Comparison of ENCODE assay signal across 9 mouse cellular contexts in the genomic region with DNA sequence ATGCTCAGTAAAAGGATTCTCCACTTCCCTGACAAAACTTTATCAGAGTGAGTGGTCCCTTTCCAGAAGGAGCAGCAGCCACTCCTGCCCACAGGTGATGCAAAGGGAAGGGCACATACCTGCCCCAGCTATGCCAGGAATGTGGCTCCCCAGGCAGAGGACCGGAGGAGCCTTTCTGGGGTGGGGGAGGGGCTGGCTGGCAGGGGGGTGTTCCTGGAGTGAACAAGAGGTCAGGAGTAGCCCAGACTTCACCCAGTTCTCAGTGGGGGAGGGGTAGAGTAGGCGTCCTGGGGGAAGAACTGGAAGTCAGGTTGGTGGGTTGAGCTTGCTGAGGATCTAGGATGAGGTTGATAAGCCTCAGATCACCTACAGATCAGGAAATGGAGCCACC. TPM values are rescaled to one million over a fixed set of nuclear protein-coding genes. Genes with fewer than 3 reads are reported as not detected.
DNase-seq lines count a peak whose midpoint lies in the region; ATAC-seq and TF ChIP-seq lines count a peak whose summit lies in the region.
"Had no signal": no experiment of that assay in that cellular context is flagged by ENCODE, and none has a peak within 500 bp of the region (broad histone marks: within the 10 kb centered on the region; RNA-seq: fewer than 3 reads in every experiment).

No protein-coding gene starts in this region.

- WGBS in hindbrain, embryonic 13.5 days: 21% methylated on average over 2 of the region's 2 CpGs
- 28% methylated on average over 2 of the region's 2 CpGs for WGBS in hindbrain, embryonic 14.5 days
- WGBS in hindbrain, postnatal 0 days: 30% methylated on average over 2 of the region's 2 CpGs
- WGBS in limb, embryonic 12.5 days: 21% methylated on average over 2 of the region's 2 CpGs
- 31% methylated on average over 2 of the region's 2 CpGs for WGBS in small intestine, adult 2 months
- WGBS in liver, postnatal 0 days (ENCODE audit: insufficient replicate concordance): 45% methylated on average over 2 of the region's 2 CpGs

- peak overlapping the region; percentile 86; the same call in 1 of the 2 replicates for H3K9ac ChIP-seq in hindbrain, embryonic 13.5 days
- H3K9ac ChIP-seq in hindbrain, embryonic 14.5 days: no peak overlapping the region
- no peak overlapping the region for H3K9ac ChIP-seq in hindbrain, postnatal 0 days (replicated peaks; ENCODE audit: low read length)
- H3K9ac ChIP-seq in limb, embryonic 12.5 days (replicated peaks): no peak overlapping the region
- no peak overlapping the region for H3K9ac ChIP-seq in liver, postnatal 0 days (replicated peaks)

- no peak for TF ChIP-seq POLR2A in small intestine, adult 2 months (IDR thresholded peaks at IDR 0.05; ENCODE audit: low read depth, low read length)

- no peaks in the 10 kb centered on the region for H3K27me3 ChIP-seq in hindbrain, embryonic 13.5 days
- no peaks in the 10 kb centered on the region for H3K27me3 ChIP-seq in hindbrain, embryonic 14.5 days (ENCODE audit: control insufficient read depth, insufficient read depth, low read length)
- no peaks in the 10 kb centered on the region for H3K27me3 ChIP-seq in hindbrain, postnatal 0 days (ENCODE audit: insufficient read depth, low read length)
- no peaks in the 10 kb centered on the region for H3K27me3 ChIP-seq in limb, embryonic 12.5 days
- H3K27me3 ChIP-seq in small intestine, adult 2 months (ENCODE audit: control insufficient read depth, insufficient read depth, low read length): no peaks in the 10 kb centered on the region
- peaks cover 22% of the 10 kb centered on the region for H3K27me3 ChIP-seq in liver, postnatal 0 days (ENCODE audit: insufficient read depth, low read length)

- no peak for TF ChIP-seq CTCF in hindbrain, postnatal 0 days (IDR thresholded peaks at IDR 0.05; ENCODE audit: low read depth)
- TF ChIP-seq CTCF in small intestine, adult 2 months (IDR thresholded peaks at IDR 0.05; ENCODE audit: extremely low read depth, insufficient read length, insufficient replicate concordance, low read depth, low read length): no peak
- no peak for TF ChIP-seq CTCF in liver, postnatal 0 days (IDR thresholded peaks at IDR 0.05; ENCODE audit: low read depth)

- H3K27ac ChIP-seq in hindbrain, embryonic 13.5 days: peak overlapping the region; percentile 8
- H3K27ac ChIP-seq in hindbrain, embryonic 14.5 days: no peak overlapping the region
- H3K27ac ChIP-seq in hindbrain, postnatal 0 days: peak overlapping the region; percentile 15; the same call in 1 of the 2 replicates
- H3K27ac ChIP-seq in limb, embryonic 12.5 days: no peak overlapping the region
- peak overlapping the region; percentile 90 for H3K27ac ChIP-seq in small intestine, adult 2 months (ENCODE audit: insufficient read depth, low read depth, low read length)
- H3K27ac ChIP-seq in liver, postnatal 0 days (ENCODE audit: low read depth): no peak overlapping the region

- H3K4me3 ChIP-seq in hindbrain, embryonic 13.5 days: no peak overlapping the region
- H3K4me3 ChIP-seq in hindbrain, embryonic 14.5 days (replicated peaks; ENCODE audit: low read length): no peak overlapping the region
- no peak overlapping the region for H3K4me3 ChIP-seq in hindbrain, postnatal 0 days (ENCODE audit: low read length)
- H3K4me3 ChIP-seq in limb, embryonic 12.5 days (replicated peaks): no peak overlapping the region
- H3K4me3 ChIP-seq in small intestine, adult 2 months (ENCODE audit: low read depth, low read length): no peak overlapping the region
- H3K4me3 ChIP-seq in liver, postnatal 0 days (ENCODE audit: low read depth, low read length): no peak overlapping the region
- H3K4me3 ChIP-seq: myocyte had no signal

- ATAC-seq in hindbrain, embryonic 13.5 days (ENCODE audit: low FRiP score): no peak
- no peak for ATAC-seq in hindbrain, embryonic 14.5 days (ENCODE audit: low FRiP score)
- ATAC-seq in hindbrain, postnatal 0 days: no peak
- ATAC-seq in limb, embryonic 12.5 days (ENCODE audit: insufficient number of reproducible peaks, insufficient read depth, low FRiP score, low TSS enrichment, low read depth): no peak
- no peak for ATAC-seq in liver, postnatal 0 days

- H3K4me1 ChIP-seq in hindbrain, embryonic 13.5 days (replicated peaks): peaks cover 84% of the 10 kb centered on the region
- peaks cover 56% of the 10 kb centered on the region for H3K4me1 ChIP-seq in hindbrain, embryonic 14.5 days (replicated peaks; ENCODE audit: control insufficient read depth, insufficient read depth, low read length)
- H3K4me1 ChIP-seq in hindbrain, postnatal 0 days (ENCODE audit: insufficient read depth, low read length): peaks cover 40% of the 10 kb centered on the region
- H3K4me1 ChIP-seq in limb, embryonic 12.5 days (replicated peaks): peaks cover 74% of the 10 kb centered on the region
- H3K4me1 ChIP-seq in small intestine, adult 2 months (ENCODE audit: control insufficient read depth, insufficient read depth, insufficient read length, low read length): peaks cover 50% of the 10 kb centered on the region; the same call in 1 of the 2 replicates
- peaks cover 43% of the 10 kb centered on the region for H3K4me1 ChIP-seq in liver, postnatal 0 days (ENCODE audit: insufficient read depth)

- H3K36me3 ChIP-seq in hindbrain, embryonic 13.5 days: peaks cover 26% of the 10 kb centered on the region
- H3K36me3 ChIP-seq in hindbrain, embryonic 14.5 days (replicated peaks; ENCODE audit: control insufficient read depth, insufficient read depth): peaks cover 29% of the 10 kb centered on the region
- H3K36me3 ChIP-seq in hindbrain, postnatal 0 days (ENCODE audit: insufficient read depth, low read length): 0 out of 2 replicates have a peak, but pooled peaks cover 5% of the 10 kb centered on the region
- peaks cover 64% of the 10 kb centered on the region for H3K36me3 ChIP-seq in limb, embryonic 12.5 days
- peaks cover 10% of the 10 kb centered on the region for H3K36me3 ChIP-seq in small intestine, adult 2 months (ENCODE audit: control insufficient read depth, insufficient read depth, low read length)
- no peaks in the 10 kb centered on the region for H3K36me3 ChIP-seq in liver, postnatal 0 days (replicated peaks; ENCODE audit: insufficient read depth, low read length)

- intact Hi-C loops in heart, postnatal 36 days (cut with DNase I): loop anchor here (5.0 kb wide), 1 partner anchor 81 kb away; no protein-coding TSS in a partner anchor

- peak overlapping the region; percentile 92; the same call in 1 of the 2 replicates for H3K4me2 ChIP-seq in hindbrain, embryonic 13.5 days
- H3K4me2 ChIP-seq in hindbrain, embryonic 14.5 days (replicated peaks): no peak overlapping the region
- H3K4me2 ChIP-seq in hindbrain, postnatal 0 days (ENCODE audit: low read depth, low read length): no peak overlapping the region
- peak overlapping the region; percentile 16; the same call in 1 of the 2 replicates for H3K4me2 ChIP-seq in limb, embryonic 12.5 days
- H3K4me2 ChIP-seq in liver, postnatal 0 days (ENCODE audit: low read depth, low read length): no peak overlapping the region

- no peak for TF ChIP-seq EP300 in liver, postnatal 0 days (IDR thresholded peaks at IDR 0.05; ENCODE audit: low read depth)

- no peaks in the 10 kb centered on the region for H3K9me3 ChIP-seq in hindbrain, embryonic 13.5 days
- H3K9me3 ChIP-seq in hindbrain, embryonic 14.5 days (ENCODE audit: control insufficient read depth, low read length): no peaks in the 10 kb centered on the region
- no peaks in the 10 kb centered on the region for H3K9me3 ChIP-seq in hindbrain, postnatal 0 days (ENCODE audit: low read length)
- no peaks in the 10 kb centered on the region for H3K9me3 ChIP-seq in limb, embryonic 12.5 days
- H3K9me3 ChIP-seq in liver, postnatal 0 days (ENCODE audit: low read length): no peaks in the 10 kb centered on the region

- no peak for DNase-seq in hindbrain, embryonic 14.5 days (ENCODE audit: low spot score)
- DNase-seq in hindbrain, postnatal 0 days (ENCODE audit: low spot score): no peak
- DNase-seq in frontal cortex, postnatal 10 days (ENCODE audit: low spot score in 2 of 2): no peak
- no peak for DNase-seq in liver, postnatal 0 days
- no peak for DNase-seq in heart, postnatal 36 days

RNA-seq across cellular contexts. Expression of a gene that starts 4.1 kb away (rescaled TPM):
- polyA plus RNA-seq in hindbrain, embryonic 13.5 days (2015; fragmentation: Nextera tagmentation; extraction: Ambion mirVana): 120 and 132 TPM in 2 replicates
- 121 and 127 TPM in 2 replicates for polyA plus RNA-seq in hindbrain, embryonic 14.5 days (2014; fragmentation: Nextera tagmentation; extraction: Ambion mirVana)
- total RNA-seq in hindbrain, postnatal 0 days (2014; rRNA removed): 273 and 295 TPM in 2 replicates
- polyA plus RNA-seq in hindbrain, postnatal 0 days (2015; fragmentation: Nextera tagmentation; extraction: Ambion mirVana): 58.6 and 63.0 TPM in 2 replicates
- 78.4 and 84.1 TPM in 2 replicates for polyA plus RNA-seq in limb, embryonic 12.5 days (2016; fragmentation: Nextera tagmentation; extraction: Ambion mirVana)
- polyA plus RNA-seq in small intestine, adult 2 months (2012; rRNA removed): 53.6 and 101 TPM in 2 replicates
- polyA plus RNA-seq in liver, postnatal 0 days (2015; fragmentation: Nextera tagmentation; extraction: Ambion mirVana): 4.4 and 5.2 TPM in 2 replicates
- total RNA-seq in heart, postnatal 36 days (2021): 10 to 100 TPM; 34.8 to 42.1 TPM

RNA-seq across cellular contexts. Expression of a gene that starts 7.4 kb away (rescaled TPM):
- 1.4 and 1.7 TPM in 2 replicates for polyA plus RNA-seq in hindbrain, embryonic 13.5 days (2015; fragmentation: Nextera tagmentation; extraction: Ambion mirVana)
- 0.87 and 0.90 TPM in 2 replicates for polyA plus RNA-seq in hindbrain, embryonic 14.5 days (2014; fragmentation: Nextera tagmentation; extraction: Ambion mirVana)
- total RNA-seq in hindbrain, postnatal 0 days (2014; rRNA removed): 1.6 and 3.2 TPM in 2 replicates
- polyA plus RNA-seq in hindbrain, postnatal 0 days (2015; fragmentation: Nextera tagmentation; extraction: Ambion mirVana): 4.5 and 5.2 TPM in 2 replicates
- 0.40 and 0.95 TPM in 2 replicates for polyA plus RNA-seq in limb, embryonic 12.5 days (2016; fragmentation: Nextera tagmentation; extraction: Ambion mirVana)
- polyA plus RNA-seq in small intestine, adult 2 months (2012; rRNA removed): 28.1 and 90.2 TPM in 2 replicates
- polyA plus RNA-seq in liver, postnatal 0 days (2015; fragmentation: Nextera tagmentation; extraction: Ambion mirVana): 33.0 and 39.8 TPM in 2 replicates
- total RNA-seq in heart, postnatal 36 days (2021): 1 to 10 TPM; 3.5 to 7.0 TPM

RNA-seq across cellular contexts. Expression of a gene that starts 9.9 kb away (rescaled TPM):
- polyA plus RNA-seq in hindbrain, embryonic 13.5 days (2015; fragmentation: Nextera tagmentation; extraction: Ambion mirVana): 4.9 and 6.8 TPM in 2 replicates
- polyA plus RNA-seq in hindbrain, embryonic 14.5 days (2014; fragmentation: Nextera tagmentation; extraction: Ambion mirVana): 0.68 and 1.2 TPM in 2 replicates
- 4.6 and 5.0 TPM in 2 replicates for total RNA-seq in hindbrain, postnatal 0 days (2014; rRNA removed)
- polyA plus RNA-seq in hindbrain, postnatal 0 days (2015; fragmentation: Nextera tagmentation; extraction: Ambion mirVana): 3.7 and 4.0 TPM in 2 replicates
- polyA plus RNA-seq in limb, embryonic 12.5 days (2016; fragmentation: Nextera tagmentation; extraction: Ambion mirVana): 1.8 TPM in 2 replicates
- polyA plus RNA-seq in small intestine, adult 2 months (2012; rRNA removed): 1.6 and 1.8 TPM in 2 replicates
- 1.7 and 1.9 TPM in 2 replicates for polyA plus RNA-seq in liver, postnatal 0 days (2015; fragmentation: Nextera tagmentation; extraction: Ambion mirVana)
- total RNA-seq in heart, postnatal 36 days (2021): 1 to 10 TPM; 7.7 to 8.4 TPM

RNA-seq across cellular contexts. Expression of a gene that starts 22.5 kb away (rescaled TPM):
- polyA plus RNA-seq in hindbrain, embryonic 13.5 days (2015; fragmentation: Nextera tagmentation; extraction: Ambion mirVana): 2.5 and 2.7 TPM in 2 replicates
- polyA plus RNA-seq in hindbrain, embryonic 14.5 days (2014; fragmentation: Nextera tagmentation; extraction: Ambion mirVana): 1.9 and 2.2 TPM in 2 replicates
- 1.6 and 1.7 TPM in 2 replicates for total RNA-seq in hindbrain, postnatal 0 days (2014; rRNA removed)
- 1.2 and 1.3 TPM in 2 replicates for polyA plus RNA-seq in hindbrain, postnatal 0 days (2015; fragmentation: Nextera tagmentation; extraction: Ambion mirVana)
- polyA plus RNA-seq in limb, embryonic 12.5 days (2016; fragmentation: Nextera tagmentation; extraction: Ambion mirVana): 0.45 and 0.66 TPM in 2 replicates
- polyA plus RNA-seq in small intestine, adult 2 months (2012; rRNA removed): 0.06 and 0.09 TPM in 2 replicates
- 0.08 and 0.19 TPM in 2 replicates for polyA plus RNA-seq in liver, postnatal 0 days (2015; fragmentation: Nextera tagmentation; extraction: Ambion mirVana)
- 100 to 1,000 TPM; 208 to 223 TPM for total RNA-seq in heart, postnatal 36 days (2021)

RNA-seq across cellular contexts. Expression of a gene that starts 41.5 kb away (rescaled TPM):
- 26.4 and 26.6 TPM in 2 replicates for polyA plus RNA-seq in hindbrain, embryonic 13.5 days (2015; fragmentation: Nextera tagmentation; extraction: Ambion mirVana)
- polyA plus RNA-seq in hindbrain, embryonic 14.5 days (2014; fragmentation: Nextera tagmentation; extraction: Ambion mirVana): 28.6 and 28.7 TPM in 2 replicates
- total RNA-seq in hindbrain, postnatal 0 days (2014; rRNA removed): 52.9 and 55.3 TPM in 2 replicates
- 19.6 and 19.7 TPM in 2 replicates for polyA plus RNA-seq in hindbrain, postnatal 0 days (2015; fragmentation: Nextera tagmentation; extraction: Ambion mirVana)
- polyA plus RNA-seq in limb, embryonic 12.5 days (2016; fragmentation: Nextera tagmentation; extraction: Ambion mirVana): 29.2 and 32.8 TPM in 2 replicates
- 30.3 and 46.9 TPM in 2 replicates for polyA plus RNA-seq in small intestine, adult 2 months (2012; rRNA removed)
- 2.0 and 2.3 TPM in 2 replicates for polyA plus RNA-seq in liver, postnatal 0 days (2015; fragmentation: Nextera tagmentation; extraction: Ambion mirVana)
- total RNA-seq in heart, postnatal 36 days (2021): 10 to 100 TPM in 1 of 2 experiments, 1 to 10 TPM in 1; 9.2 to 10.2 TPM

Comparison
In these comparisons a context has a peak if more than half of its experiments do, and no peak if none do; other contexts are left out.
1. H3K27ac ChIP-seq: peak in hindbrain, embryonic 13.5 days (single experiment), hindbrain, postnatal 0 days (single experiment) and small intestine, adult 2 months (single experiment); none in hindbrain, embryonic 14.5 days (single experiment), limb, embryonic 12.5 days (single experiment) and liver, postnatal 0 days (single experiment).
2. H3K4me2 ChIP-seq: peak in hindbrain, embryonic 13.5 days (single experiment) and limb, embryonic 12.5 days (single experiment); none in hindbrain, embryonic 14.5 days (single experiment), hindbrain, postnatal 0 days (single experiment) and liver, postnatal 0 days (single experiment).